Mouse (Mus musculus) liver, embryonic 14.5 days (tissue): Measurements from ENCODE around the gene 1500011B03Rik.

Source experiments
- CTCF ChIP-seq: IDR thresholded peaks from 2 replicates; pipeline ENCODE4 v1.5.1; 2016; ENCODE audit warnings: antibody characterized with exemption, low read depth, control low read depth
- EP300 ChIP-seq: IDR thresholded peaks from 2 replicates; pipeline ENCODE4 v1.6.1; 2016; ENCODE audit warnings: antibody characterized with exemption, low read depth

GRCm38 (mm10) chr5:114801841-114802240, 21.4 kb downstream of the 1500011B03Rik start:
- TF ChIP-seq CTCF: no peak
- TF ChIP-seq EP300: no peak
